Mouse (Mus musculus) neural tube, embryonic 14.5 days (tissue): ENCODE measurements around the gene H13. TPM values are rescaled to one million over a fixed set of nuclear protein-coding genes. Genes with fewer than 3 reads are reported as not detected.

Source experiments
- ATAC-seq: fragments of 200-750 bp; cut with Nextera tagmentation; 2 replicates; pipeline ENCODE4 v1.8.0; 2017; ENCODE audit warnings: low read depth, mild to moderate bottlenecking, moderate TSS enrichment, moderate library complexity
- H3K27ac ChIP-seq: fragments of 300-500 bp; sonication (generic); 2 replicates; pipeline ENCODE4 v1.5.1; 2014; ENCODE audit warnings: low read depth, mild to moderate bottlenecking, control low read depth, low read length, moderate library complexity, mixed read lengths
- H3K27me3 ChIP-seq: fragments of 300-500 bp; sonication (generic); 2 replicates; pipeline ENCODE4 v1.6.1; 2014; ENCODE audit warnings: low read length; ENCODE audit not compliant: control insufficient read depth, insufficient read depth
- H3K36me3 ChIP-seq: fragments of 300-500 bp; sonication (generic); 2 replicates; pipeline ENCODE4 v1.6.1; 2014; ENCODE audit warnings: low read length, mixed read lengths; ENCODE audit not compliant: control insufficient read depth, insufficient read depth
- H3K4me1 ChIP-seq: fragments of 300-500 bp; sonication (generic); 2 replicates; pipeline ENCODE4 v1.6.1; 2014; ENCODE audit warnings: low read length; ENCODE audit not compliant: control insufficient read depth, insufficient read depth
- H3K4me2 ChIP-seq: fragments of 300-500 bp; sonication (generic); 2 replicates; pipeline ENCODE4 v1.6.1; 2014; ENCODE audit warnings: mild to moderate bottlenecking, low read depth, low read length, control low read depth
- H3K4me3 ChIP-seq: fragments of 300-500 bp; sonication (generic); 2 replicates; pipeline ENCODE4 v1.5.1; 2014; ENCODE audit warnings: low read depth, low read length, control low read depth, mixed read lengths
- H3K9ac ChIP-seq: fragments of 300-500 bp; sonication (generic); replicated peaks from 2 replicates; pipeline ENCODE4 v1.6.1; 2014; ENCODE audit warnings: low read depth, mild to moderate bottlenecking, control low read depth, low read length, mixed read lengths
- H3K9me3 ChIP-seq: fragments of 300-500 bp; sonication (generic); 2 replicates; pipeline ENCODE4 v1.6.1; 2016; ENCODE audit warnings: low read length; ENCODE audit not compliant: control insufficient read depth
- whole genome bisulfite sequencing: fragments of 180-500 bp; shearing (Covaris S2); extraction: QIAGEN DNeasy Blood & Tissue Kit; methylation state at CpG from one replicate; pipeline ENCODE4 v1.1.7; 2014; 5-methylcytosine and 5-hydroxymethylcytosine counted together
- polyA plus RNA-seq: library from polyadenylated mRNA; unstranded; fragments of >200 nt; fragmentation: Nextera tagmentation; extraction: Ambion mirVana; gene quantifications from 2 replicates; pipeline ENCODE4 v1.2.1, GENCODE M21; 2014

H13 gene
- polyA plus RNA-seq, 1 experiment from 2014 or later = 160 TPM

DNA sequence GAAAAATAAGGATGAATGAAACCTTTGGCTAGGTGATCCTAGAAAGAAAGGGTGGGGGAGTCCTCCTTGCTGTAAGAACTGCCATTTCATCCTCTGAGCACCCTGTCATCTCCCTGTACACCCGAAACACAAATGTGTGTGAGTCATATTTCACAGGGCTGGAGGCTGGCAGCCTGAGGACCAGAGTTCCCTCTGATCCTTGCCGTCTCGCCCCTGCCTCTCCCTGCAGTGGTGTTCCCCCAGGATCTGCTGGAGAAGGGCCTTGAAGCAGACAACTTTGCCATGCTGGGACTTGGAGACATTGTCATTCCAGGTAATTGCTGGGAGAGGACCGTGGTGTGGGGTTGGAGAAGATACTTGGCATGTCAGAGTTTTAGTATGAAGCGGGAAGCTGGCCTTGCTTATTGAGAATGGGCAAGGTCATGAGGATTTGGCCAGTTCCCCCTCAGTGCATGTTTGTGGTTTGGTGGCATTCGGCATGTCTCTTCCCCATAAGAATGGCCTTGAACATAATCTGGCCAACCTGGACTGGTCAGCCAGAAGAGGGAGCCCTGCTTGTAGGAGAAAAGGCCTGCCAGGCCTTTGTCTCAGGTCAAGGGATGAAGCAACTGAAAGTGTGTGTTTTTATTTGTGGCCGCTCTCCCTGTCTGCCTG, 22.4 kb downstream of the H13 start:
- Histone ChIP-seq H3K36me3 (peaks cover 20% of the 10 kb centered on the region), H3K4me1 (no peaks in the 10 kb centered on the region), H3K9ac (no peak overlapping the region), H3K27ac (no peak overlapping the region), H3K4me2 (no peak overlapping the region), H3K9me3 (no peaks in the 10 kb centered on the region), H3K27me3 (no peaks in the 10 kb centered on the region), H3K4me3 (no peak overlapping the region)
- WGBS = 77% methylated on average over 7 of the region's 7 CpGs
- no peak for ATAC-seq

DNA sequence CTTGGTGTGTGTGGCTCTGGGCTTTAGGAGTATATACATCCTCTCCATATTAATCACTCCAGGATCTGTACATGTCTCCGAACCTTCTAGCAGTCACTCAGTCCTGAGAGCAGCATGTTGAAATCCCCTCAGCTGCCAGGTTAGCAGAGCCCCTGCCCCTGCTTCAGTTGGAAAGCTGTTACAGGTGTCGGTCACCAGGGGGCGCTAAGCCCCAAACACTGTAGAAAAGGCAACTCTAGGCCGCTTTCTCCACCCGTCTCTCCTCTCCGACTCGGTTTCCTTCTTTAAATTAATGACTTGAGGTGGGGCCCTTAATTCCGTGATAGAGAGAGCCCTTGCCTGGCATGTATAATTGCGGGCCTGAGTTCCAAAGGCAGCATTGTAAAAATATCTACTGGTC, 24.0 kb downstream of the H13 start:
- ATAC-seq = peak; percentile 42; the same call in 1 of the 2 replicates
- Histone ChIP-seq H3K4me2 (peak overlapping the region; percentile 45; the same call in 1 of the 2 replicates), H3K36me3 (peaks cover 16% of the 10 kb centered on the region), H3K4me3 (0 out of 2 replicates have a peak overlapping the region, but pooled peaks have one; percentile 7), H3K9ac (peak overlapping the region; percentile 39; the same call in 1 of the 2 replicates), H3K27ac (no peak overlapping the region), H3K9me3 (no peaks in the 10 kb centered on the region), H3K27me3 (no peaks in the 10 kb centered on the region), H3K4me1 (peaks cover 3% of the 10 kb centered on the region; the same call in 1 of the 2 replicates)
- WGBS = 20% methylated on average over 9 of the region's 9 CpGs

DNA sequence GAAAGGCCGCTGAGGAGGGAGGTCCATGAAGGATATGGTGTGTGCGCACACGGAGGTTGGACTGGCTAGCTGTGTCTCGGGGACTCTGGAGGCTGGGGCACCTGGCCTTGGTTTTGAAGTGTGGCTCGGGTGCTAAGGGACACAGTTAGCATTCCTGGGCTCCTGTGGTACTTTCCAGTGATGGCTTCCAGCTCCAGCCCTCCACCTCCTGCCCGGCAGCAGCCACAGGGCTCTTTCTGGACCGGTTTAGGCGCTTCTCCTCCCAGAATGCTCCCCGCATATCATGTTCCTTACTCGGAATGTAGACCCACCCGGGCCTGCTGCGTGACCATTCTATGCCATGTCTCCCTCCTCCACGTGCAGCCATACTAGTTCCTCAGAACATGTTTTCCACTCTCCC, 24.5 kb downstream of the H13 start:
- Histone ChIP-seq H3K27me3 (no peaks in the 10 kb centered on the region), H3K4me1 (peaks cover 3% of the 10 kb centered on the region; the same call in 1 of the 2 replicates), H3K4me3 (0 out of 2 replicates have a peak overlapping the region, but pooled peaks have one; percentile 7), H3K9me3 (no peaks in the 10 kb centered on the region), H3K9ac (peak overlapping the region; percentile 39; the same call in 1 of the 2 replicates), H3K36me3 (peaks cover 16% of the 10 kb centered on the region; the same call in 1 of the 2 replicates), H3K27ac (no peak overlapping the region), H3K4me2 (peak overlapping the region; percentile 45; the same call in 1 of the 2 replicates)
- 91% methylated on average over 13 of the region's 13 CpGs for WGBS
- ATAC-seq = 0 out of 2 replicates have a peak, but pooled peaks have one; percentile 1

DNA sequence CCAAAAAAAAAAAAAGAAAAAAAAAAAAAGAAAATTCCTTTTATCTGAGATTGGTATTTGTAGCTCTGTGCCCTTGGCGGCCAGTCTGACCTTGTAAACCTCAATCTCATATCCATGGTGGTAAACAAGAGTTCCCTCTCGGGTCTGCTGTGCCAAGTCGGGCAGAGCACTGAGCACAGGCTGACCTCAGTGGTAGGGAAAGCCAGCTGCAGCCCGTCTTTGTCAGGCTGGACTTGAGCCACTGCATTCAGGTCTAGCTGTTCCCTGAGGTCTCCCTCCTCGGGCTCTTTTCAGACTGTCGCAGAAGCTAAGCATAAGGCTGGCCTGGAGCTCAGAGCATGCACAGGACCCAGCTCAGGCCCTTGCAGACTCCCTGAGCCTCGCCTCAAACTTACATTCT, 25.4 kb downstream of the H13 start:
- Histone ChIP-seq H3K4me2 (no peak overlapping the region), H3K27ac (no peak overlapping the region), H3K4me3 (no peak overlapping the region), H3K9me3 (no peaks in the 10 kb centered on the region), H3K27me3 (no peaks in the 10 kb centered on the region), H3K9ac (no peak overlapping the region), H3K4me1 (peaks cover 3% of the 10 kb centered on the region; the same call in 1 of the 2 replicates), H3K36me3 (peaks cover 14% of the 10 kb centered on the region)
- WGBS = 86% methylated on average over 7 of the region's 7 CpGs
- ATAC-seq = no peak

DNA sequence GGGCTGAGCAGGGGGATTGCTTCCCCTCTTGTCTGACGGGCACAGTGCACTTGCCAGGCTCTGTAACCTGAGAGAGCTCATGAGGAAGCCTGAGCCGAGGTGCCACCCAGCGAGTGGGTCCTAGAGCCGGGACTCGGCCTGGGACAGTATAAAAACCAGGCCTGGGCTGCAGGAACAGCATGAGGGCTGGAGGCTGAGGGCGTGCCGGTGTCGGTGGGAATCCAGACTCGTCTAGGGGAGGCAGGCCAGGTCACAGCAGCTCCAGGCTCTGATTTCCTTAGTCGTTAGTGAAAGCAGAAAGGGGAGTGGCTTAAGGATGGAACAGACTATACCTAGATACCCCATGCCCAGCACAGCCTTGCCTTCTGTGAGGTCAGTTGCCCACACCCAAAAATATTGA, 26.8 kb downstream of the H13 start:
- 80% methylated on average over 10 of the region's 10 CpGs for WGBS
- no peak overlapping the region for H3K9ac ChIP-seq
- peaks cover 3% of the 10 kb centered on the region; the same call in 1 of the 2 replicates for H3K4me1 ChIP-seq
- no peak overlapping the region for H3K27ac ChIP-seq
- H3K4me2 ChIP-seq = no peak overlapping the region
- H3K27me3 ChIP-seq = no peaks in the 10 kb centered on the region
- 0 out of 2 replicates have a peak, but pooled peaks have one; percentile 13 for ATAC-seq
- H3K36me3 ChIP-seq = peaks cover 25% of the 10 kb centered on the region
- no peaks in the 10 kb centered on the region for H3K9me3 ChIP-seq
- H3K4me3 ChIP-seq = no peak overlapping the region

DNA sequence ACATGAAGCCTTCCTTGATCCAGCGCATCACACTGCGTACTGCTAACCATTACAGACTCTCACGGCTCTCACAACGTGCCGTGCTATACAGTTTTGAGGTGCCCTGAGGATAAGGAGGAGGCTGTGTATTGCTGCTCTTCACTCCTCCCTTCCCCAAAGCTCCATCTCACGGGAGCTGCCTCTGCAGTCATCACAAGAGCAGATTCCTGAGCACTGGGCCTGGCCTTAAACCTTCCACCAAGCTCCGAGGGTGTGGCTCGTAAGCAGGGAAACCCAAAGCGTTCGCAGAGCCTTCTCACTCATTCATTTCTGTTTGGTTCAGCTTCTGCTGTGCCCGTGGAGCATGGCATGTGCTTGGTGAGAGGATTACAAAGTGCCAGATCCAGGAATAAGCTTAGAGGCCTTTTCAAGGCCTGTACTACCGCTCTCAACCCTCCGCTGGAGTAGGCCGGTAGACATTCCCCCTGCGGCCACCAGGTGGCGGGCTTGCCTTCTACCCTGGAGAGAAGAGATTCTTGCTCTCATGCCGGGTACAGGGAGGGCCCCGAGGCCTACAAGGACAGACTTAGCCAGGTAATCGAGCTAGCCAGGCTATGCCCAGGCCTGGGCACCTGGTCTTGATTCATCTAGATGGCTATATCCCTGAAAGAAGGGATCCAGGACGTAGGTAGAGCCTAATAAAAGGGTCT, 27.4 kb downstream of the H13 start:
- Histone ChIP-seq H3K9ac (peak overlapping the region; percentile 50), H3K4me2 (no peak overlapping the region)
- WGBS = 42% methylated on average over 20 of the region's 20 CpGs

DNA sequence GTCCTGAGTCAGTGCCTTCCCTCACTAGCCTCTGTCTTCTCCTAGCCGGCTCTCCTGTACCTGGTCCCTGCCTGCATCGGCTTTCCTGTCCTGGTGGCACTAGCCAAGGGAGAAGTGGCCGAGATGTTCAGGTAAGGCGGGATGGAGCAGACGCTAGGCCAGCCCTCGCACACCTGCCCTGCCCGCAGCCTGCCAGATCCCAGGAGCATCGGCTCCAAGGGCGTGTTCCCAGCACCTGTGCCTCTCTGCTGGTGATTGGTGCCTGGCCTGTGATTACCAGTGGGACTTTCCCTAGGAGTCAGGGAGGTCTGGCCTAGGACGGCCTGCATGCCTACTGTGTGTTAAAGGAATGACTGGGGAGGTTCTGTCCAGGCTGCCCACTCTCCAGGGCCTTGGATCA, 30.9 kb downstream of the H13 start:
- Histone ChIP-seq H3K27ac (no peak overlapping the region), H3K36me3 (peaks cover 53% of the 10 kb centered on the region)
- WGBS = 97% methylated on average over 10 of the region's 10 CpGs

More for the DNA sequence above, 27.4 kb downstream of the H13 start:
- peaks cover 3% of the 10 kb centered on the region; the same call in 1 of the 2 replicates for H3K4me1 ChIP-seq
- H3K4me3 ChIP-seq = no peak overlapping the region
- peaks cover 31% of the 10 kb centered on the region for H3K36me3 ChIP-seq
- peak; percentile 78 for ATAC-seq
- no peaks in the 10 kb centered on the region for H3K27me3 ChIP-seq
- no peaks in the 10 kb centered on the region for H3K9me3 ChIP-seq
- H3K27ac ChIP-seq = 0 out of 2 replicates have a peak overlapping the region, but pooled peaks have one; percentile 11

DNA sequence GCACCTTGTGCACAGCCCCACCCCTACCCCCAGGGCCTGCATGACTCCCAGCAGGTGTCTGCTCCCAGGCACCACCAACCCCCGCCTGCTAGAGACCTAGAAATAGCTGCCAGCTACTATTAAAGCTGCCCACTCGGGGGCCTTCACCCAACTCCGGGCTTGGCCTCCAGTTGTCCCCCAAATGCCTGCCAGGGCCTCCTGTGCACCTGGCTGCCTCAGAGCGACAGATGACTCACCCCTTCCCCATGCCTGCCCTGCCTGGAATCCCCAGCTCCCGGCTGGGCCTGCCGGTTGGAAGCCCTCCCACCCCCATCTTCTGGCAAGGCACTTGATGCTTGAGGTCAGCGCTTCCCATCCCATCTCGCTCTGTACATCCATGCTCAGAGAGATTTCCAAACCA, 31.5 kb downstream of the H13 start:
- Histone ChIP-seq H3K4me1 (peaks cover 5% of the 10 kb centered on the region), H3K27me3 (no peaks in the 10 kb centered on the region), H3K36me3 (peaks cover 56% of the 10 kb centered on the region), H3K9ac (no peak overlapping the region), H3K27ac (no peak overlapping the region), H3K9me3 (no peaks in the 10 kb centered on the region), H3K4me3 (no peak overlapping the region), H3K4me2 (no peak overlapping the region)
- ATAC-seq = no peak
- 90% methylated on average over 8 of the region's 8 CpGs for WGBS

More for the DNA sequence above, 30.9 kb downstream of the H13 start:
- no peaks in the 10 kb centered on the region for H3K9me3 ChIP-seq
- H3K4me3 ChIP-seq = no peak overlapping the region
- H3K9ac ChIP-seq = no peak overlapping the region
- H3K27me3 ChIP-seq = no peaks in the 10 kb centered on the region
- H3K4me1 ChIP-seq = peaks cover 3% of the 10 kb centered on the region; the same call in 1 of the 2 replicates
- H3K4me2 ChIP-seq = no peak overlapping the region
- no peak for ATAC-seq
